Mouse (Mus musculus) lung, postnatal 25 days (tissue): Measurements from ENCODE around the gene Prkd2.

ENCODE experiments used
- DNase-seq: peaks from one replicate; pipeline ENCODE4 v3.0.0; 2022; ENCODE audit warnings: low spot score

The Prkd2 gene

GRCm38 (mm10) chr7:16895000-16895399 lies 52.3 kb downstream of the Prkd2 start:
- peak; percentile 74 for DNase-seq

GRCm38 (mm10) chr7:16895511-16895910 lies 52.8 kb downstream of the Prkd2 start:
- no peak for DNase-seq

GRCm38 (mm10) chr7:16900526-16900925 lies 57.8 kb downstream of the Prkd2 start:
- no peak for DNase-seq

- DNase-seq = no peak
These were observed 60.8 kb downstream of the Prkd2 start for GRCm38 (mm10) chr7:16903439-16903955.

- DNase-seq = no peak
These were observed 61.5 kb downstream of the Prkd2 start for GRCm38 (mm10) chr7:16904120-16904675.

- DNase-seq = peak; percentile 41
These were observed 62.9 kb downstream of the Prkd2 start for GRCm38 (mm10) chr7:16905491-16906021.

GRCm38 (mm10) chr7:16906281-16906680 lies 63.6 kb downstream of the Prkd2 start, which contains the start of gene Ptgir:
Gene Ptgir (plus strand): TSS chr7:16906490.
- no peak for DNase-seq

GRCm38 (mm10) chr7:16906889-16907559 lies 64.3 kb downstream of the Prkd2 start:
- DNase-seq = no peak

- DNase-seq = no peak
These were observed 65.1 kb downstream of the Prkd2 start for GRCm38 (mm10) chr7:16907842-16908241.

- no peak for DNase-seq
These were observed 65.7 kb downstream of the Prkd2 start for GRCm38 (mm10) chr7:16908367-16908766.

- no peak for DNase-seq
These were observed 66.2 kb downstream of the Prkd2 start for GRCm38 (mm10) chr7:16908859-16909258.

- DNase-seq = no peak
These were observed 67.2 kb downstream of the Prkd2 start for GRCm38 (mm10) chr7:16909909-16910308.

GRCm38 (mm10) chr7:16911904-16912303 lies 69.2 kb downstream of the Prkd2 start:
- DNase-seq = no peak

GRCm38 (mm10) chr7:16912360-16912759 lies 69.7 kb downstream of the Prkd2 start:
- peak; percentile 36 for DNase-seq

GRCm38 (mm10) chr7:16913806-16914452 lies 71.2 kb downstream of the Prkd2 start:
- DNase-seq = peak; percentile 69

GRCm38 (mm10) chr7:16914453-16915343 lies 72.0 kb downstream of the Prkd2 start:
- no peak for DNase-seq

- no peak for DNase-seq
These were observed 73.0 kb downstream of the Prkd2 start for GRCm38 (mm10) chr7:16915461-16916340.

GRCm38 (mm10) chr7:16916342-16917265 lies 73.9 kb downstream of the Prkd2 start:
- no peak for DNase-seq

GRCm38 (mm10) chr7:16917447-16917846 lies 74.7 kb downstream of the Prkd2 start:
- no peak for DNase-seq

- no peak for DNase-seq
These were observed 75.3 kb downstream of the Prkd2 start for GRCm38 (mm10) chr7:16918014-16918413.
